Mouse (Mus musculus) R1 (cell line): Measurements from ENCODE around the gene Fam206a.

Source experiments
- DNase-seq: peaks from one replicate; pipeline ENCODE4 v3.0.0-alpha.2; 2018; ENCODE audit warnings: low read depth, low spot score

Fam206a gene

DNA sequence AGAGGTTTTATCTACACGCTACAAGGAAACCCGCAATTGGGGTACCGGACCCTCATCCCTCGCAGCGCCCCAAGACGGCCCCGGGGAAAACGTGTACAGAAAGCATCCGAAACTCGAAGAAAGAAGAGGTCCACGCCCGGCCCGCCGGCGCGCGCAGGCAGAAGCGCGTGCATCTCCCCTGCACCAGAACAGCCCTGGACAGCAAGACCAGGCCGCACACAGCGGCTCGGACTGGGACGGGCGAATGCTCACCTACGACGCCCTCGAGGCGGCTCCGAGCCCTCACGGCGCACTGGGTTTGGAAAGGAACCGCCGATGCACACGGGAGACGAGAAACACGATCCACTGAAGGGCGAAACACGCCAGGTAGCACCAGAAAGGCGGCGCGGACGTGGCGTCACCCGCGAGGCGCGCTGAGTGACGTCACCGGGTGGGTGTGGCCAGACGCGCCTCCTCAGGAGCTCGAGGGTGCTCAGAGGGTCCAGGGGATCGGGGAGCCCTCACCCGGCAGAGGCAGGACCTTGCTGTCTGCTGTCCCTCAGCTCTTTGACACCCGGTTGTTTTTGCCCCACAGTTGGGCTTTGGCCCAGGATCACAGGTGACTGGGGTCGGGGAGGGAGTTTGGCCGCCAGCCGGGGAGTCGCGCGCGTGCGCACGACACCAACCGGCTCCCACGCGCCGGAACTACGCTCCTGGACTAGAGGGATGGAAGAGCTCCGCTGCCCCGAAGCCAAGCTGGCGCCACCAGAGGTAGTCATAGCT lies at the start of gene Fam206a, which contains the start of gene Elp1:
TSS of gene Fam206a (plus strand) at position 439 of the 762 bp plus-strand sequence.
TSS of gene Elp1 (minus strand) at position 425 of the 762 bp plus-strand sequence.
- peak; percentile 92 for DNase-seq

DNA sequence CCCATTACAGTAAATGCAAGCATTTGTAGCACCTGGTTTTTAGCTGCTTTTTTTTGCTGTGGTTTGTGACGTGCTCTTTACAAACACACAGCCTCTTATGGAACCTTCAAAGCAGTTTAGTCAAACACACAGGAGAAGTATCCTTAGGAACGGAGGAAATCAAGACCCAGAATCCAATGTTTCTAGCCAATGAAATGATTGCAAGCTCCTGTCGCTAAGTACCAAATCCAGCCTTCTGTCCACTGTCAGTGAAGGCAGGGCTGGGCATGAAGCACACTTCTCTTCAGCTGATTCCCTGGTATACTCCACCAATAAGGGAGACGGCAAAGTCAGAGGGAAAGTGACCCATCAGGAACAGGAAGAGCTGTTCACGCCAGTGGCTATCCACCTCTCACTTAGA lies 46.1 kb upstream of the Fam206a start:
- DNase-seq = no peak

DNA sequence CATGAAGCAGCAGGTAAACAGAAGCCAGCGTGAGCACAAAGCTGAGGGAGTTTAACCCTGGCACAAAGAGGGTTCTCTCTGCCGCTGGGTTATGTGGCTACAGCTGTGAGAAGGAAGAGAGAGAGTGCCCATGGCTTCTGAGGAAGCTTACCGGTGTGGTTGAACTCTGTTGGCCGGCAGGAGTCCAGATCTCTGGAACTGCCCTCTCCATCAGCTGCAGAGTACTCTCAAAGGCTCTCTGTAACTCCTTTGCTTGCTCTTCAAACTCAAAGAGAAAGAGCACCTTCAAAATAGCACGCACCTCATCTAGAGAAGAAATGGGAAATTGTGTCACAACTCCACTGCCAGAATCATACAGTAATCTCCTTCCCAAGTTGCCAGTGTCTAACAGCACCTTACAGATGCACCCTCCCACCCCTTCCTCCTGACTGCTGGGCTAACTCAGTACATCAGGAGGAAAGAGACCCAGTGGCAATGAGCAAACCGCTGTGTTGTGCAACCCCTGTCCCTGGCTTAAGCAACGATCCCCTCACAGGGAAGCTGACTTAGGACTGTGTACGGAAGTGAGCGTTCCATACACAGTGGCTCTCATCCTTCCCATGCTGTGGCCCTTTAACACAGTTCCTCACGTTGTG lies 45.1 kb upstream of the Fam206a start:
- DNase-seq = no peak

DNA sequence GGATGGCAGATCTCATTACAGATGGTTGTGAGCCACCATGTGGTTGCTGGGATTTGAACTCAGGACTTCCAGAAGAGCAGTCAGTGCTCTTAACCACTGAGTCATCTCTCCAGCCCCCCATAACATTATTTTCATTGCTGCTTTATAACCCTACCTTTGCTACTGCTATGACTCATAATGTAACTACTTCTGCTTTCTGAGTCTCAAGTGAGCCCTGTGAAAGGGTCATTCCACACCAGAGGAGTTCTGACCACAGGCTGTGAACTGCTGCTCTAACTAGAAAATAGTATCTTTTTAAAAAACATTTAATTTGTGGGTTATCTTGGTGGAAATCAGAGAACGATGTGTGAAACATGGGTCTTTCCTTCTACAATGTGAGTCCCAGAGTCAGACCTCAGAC lies 44.5 kb upstream of the Fam206a start:
- no peak for DNase-seq

DNA sequence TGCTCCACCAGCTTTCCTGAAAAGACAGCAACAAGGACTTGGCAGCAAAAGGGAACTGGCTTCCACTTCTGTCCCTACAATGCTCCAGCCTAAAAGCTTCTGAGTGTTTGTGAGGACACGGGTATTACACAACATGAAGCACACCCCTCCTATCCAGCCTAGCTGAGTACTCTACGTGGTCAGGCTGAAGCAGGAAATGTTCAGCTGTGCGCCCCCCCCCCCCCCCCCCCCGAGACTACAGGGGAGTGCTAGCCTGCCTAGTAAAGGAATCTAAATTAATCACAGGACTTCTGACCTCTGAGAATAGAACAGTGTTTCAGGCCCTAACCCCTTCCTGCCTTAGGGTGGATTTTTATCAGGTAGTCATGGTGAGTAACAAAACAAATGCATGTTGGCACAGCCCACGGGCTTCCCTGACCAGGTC lies 34.3 kb upstream of the Fam206a start:
- DNase-seq = no peak

GRCm38 (mm10) chr4:56768913-56769312 lies 33.2 kb upstream of the Fam206a start:
- DNase-seq = no peak

DNA sequence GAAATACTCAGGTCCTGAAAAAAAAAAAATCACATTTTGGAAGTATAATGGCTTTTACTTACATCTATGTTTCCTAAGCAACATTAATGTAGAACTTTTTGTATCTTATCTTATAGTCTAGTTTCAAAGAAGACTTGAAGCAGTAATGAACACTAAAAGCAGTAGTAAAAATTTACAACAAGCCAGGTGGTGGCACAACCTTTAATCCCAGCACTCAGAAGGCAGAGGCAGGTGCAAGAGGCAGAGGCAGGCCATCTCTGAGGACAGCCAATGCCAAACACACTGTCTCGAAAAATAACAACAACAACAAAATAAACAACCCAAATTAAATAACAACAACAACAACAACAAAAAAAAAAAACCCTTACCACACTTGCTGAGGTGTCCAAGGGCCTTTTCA lies 31.1 kb upstream of the Fam206a start:
- no peak for DNase-seq

- peak; percentile 56 for DNase-seq
Observed at GRCm38 (mm10) chr4:56791373-56791772, 10.8 kb upstream of the Fam206a start.

DNA sequence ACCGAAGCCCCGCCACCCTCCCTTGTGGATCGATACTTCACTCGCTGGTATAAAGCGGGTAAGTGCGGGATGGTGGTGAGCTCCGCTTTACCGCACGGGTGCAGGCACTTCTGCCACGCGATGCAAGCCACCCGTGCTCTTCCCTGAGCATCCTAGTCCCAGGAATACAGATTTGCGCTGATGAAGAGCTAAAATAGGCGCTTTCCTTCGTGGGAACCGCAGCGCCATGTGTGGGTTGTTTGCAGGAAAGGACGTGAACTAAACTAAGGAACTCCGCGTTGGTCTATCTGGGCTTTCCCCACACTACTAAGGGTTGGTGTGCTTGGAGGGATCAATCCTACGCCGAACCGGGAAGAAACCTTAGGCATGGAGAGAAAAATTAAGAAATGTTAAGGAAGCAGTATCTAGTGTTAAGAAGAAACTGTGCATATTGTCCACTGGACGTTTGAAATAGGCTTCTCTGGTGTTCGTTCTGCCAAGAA lies 565 bp downstream of the Fam206a start:
- no peak for DNase-seq

GRCm38 (mm10) chr4:56809050-56809449 lies 6.9 kb downstream of the Fam206a start:
- no peak for DNase-seq

- no peak for DNase-seq
Observed at GRCm38 (mm10) chr4:56811642-56812041, 9.5 kb downstream of the Fam206a start.

GRCm38 (mm10) chr4:56812096-56812495 lies 10.0 kb downstream of the Fam206a start:
- no peak for DNase-seq

GRCm38 (mm10) chr4:56815131-56815530 lies 13.0 kb downstream of the Fam206a start:
- no peak for DNase-seq

DNA sequence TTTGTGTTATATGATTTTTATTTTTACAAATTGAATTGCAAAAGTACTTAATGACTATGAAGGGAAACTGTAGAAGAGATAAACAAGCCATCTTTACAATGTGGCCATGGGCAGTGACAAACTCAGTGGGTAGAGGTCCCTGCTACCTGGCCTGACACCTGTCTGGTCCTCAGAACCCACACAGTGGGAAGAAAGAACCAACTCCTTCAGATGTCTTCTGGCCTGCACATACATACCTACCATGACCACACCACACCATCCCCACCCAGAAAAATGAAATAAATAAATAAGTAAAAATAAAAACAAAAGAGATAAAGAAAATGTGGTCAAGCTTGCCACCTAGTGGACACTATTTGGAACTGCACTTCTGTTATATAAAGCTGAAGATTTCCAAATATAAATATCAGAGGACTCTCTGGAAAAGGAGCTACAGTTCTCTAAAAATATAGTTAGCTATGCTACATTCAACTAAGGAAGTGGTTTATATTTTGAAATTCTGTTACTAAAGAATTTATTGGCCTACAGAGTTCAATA lies 17.9 kb downstream of the Fam206a start:
- DNase-seq = no peak

DNA sequence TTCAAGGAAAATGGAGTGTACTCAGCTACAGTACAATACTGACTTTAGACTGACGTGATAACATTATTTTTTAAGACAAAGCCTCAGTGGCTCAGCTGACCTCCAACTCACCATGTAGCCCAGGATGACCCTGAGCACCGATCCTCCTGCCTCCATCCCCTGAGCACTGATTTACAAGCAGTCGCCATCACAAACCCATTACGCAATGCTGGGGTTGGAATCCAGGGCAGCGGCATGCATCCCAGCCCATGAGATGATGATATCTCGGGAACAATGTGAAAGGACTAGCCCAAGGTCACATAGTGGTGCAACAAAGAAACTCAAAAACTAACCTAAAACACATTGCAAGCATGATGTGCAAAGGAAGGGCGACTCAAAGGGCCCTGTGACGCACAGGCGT lies 22.1 kb downstream of the Fam206a start:
- DNase-seq = no peak

GRCm38 (mm10) chr4:56828932-56829331 lies 26.8 kb downstream of the Fam206a start:
- no peak for DNase-seq

GRCm38 (mm10) chr4:56829511-56829921 lies 27.4 kb downstream of the Fam206a start:
- no peak for DNase-seq

- DNase-seq = no peak
Observed at GRCm38 (mm10) chr4:56831013-56831609, 29.0 kb downstream of the Fam206a start.

DNA sequence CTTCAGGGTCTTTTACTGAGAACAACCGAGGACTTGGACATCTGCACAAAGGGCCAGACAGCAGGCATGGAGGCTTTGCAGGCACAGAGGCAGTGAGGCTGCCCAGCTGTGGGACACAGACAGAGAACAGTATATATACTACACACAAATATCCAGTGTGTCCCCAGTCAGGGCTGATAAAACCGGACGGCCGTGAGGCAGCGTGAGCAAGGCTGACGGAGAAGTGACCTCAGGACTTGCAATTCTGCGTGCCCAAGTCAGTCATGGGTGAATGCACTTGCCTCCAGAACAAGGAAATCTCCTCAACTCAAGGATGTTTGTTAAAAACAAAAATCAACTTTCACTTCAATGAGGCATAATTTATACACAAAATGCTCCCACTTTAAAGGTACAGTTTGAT lies 29.9 kb downstream of the Fam206a start:
- no peak for DNase-seq

DNA sequence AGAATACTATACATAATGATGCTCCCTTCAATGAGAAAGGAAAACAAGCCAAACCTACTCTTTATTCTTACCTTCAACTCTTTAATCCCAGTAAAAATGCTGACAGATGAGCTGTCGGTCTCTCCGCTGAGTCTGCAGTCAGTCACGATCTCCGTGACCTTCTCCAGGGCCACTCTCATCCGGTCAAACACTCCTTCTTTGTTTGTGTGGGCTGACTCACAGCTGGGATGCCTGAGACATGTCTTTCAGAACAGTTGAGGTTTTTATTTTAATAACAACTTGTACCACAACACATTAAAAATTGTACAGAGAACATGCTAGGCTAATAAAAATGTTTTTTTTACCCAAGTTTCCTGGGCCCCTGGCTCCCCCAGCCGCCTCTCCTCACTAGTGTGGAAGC lies 35.5 kb downstream of the Fam206a start:
- DNase-seq = no peak

GRCm38 (mm10) chr4:56840297-56840696 lies 38.2 kb downstream of the Fam206a start:
- DNase-seq = no peak

DNA sequence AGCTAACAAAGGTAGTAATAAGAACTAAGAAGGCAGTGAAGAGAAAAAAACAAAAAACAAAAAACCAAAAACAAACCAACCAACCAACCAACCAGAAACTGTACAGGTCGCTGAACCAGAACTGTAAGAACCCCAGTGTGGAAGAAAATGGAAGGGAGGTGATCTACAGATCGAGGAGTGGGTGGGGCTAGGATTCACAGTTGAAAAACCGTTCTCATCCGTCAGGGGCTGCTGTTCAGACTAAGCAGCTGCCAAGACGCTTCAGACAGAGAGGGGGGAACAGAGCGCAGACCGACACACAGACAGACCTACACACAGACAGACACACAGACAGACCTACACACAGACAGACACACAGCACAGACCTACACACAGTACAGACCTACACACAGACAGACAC lies 40.4 kb downstream of the Fam206a start:
- peak; percentile 56 for DNase-seq
